Mouse (Mus musculus): ENCODE data around the gene Ugt2a1. TPM values are rescaled to one million over a fixed set of nuclear protein-coding genes. Genes with fewer than 3 reads are reported as not detected.
"Not testable (repeated sequence)": the region's sequence is repeated elsewhere in the genome, so short reads cannot be mapped to it uniquely, and the experiment has no call there.

The Ugt2a1 gene
- not detected in 2 replicates for total RNA-seq (2015; ENCODE audit: low replicate concordance)
- total RNA-seq (2017; ENCODE audit: low replicate concordance) = not detected in 2 replicates

DNA sequence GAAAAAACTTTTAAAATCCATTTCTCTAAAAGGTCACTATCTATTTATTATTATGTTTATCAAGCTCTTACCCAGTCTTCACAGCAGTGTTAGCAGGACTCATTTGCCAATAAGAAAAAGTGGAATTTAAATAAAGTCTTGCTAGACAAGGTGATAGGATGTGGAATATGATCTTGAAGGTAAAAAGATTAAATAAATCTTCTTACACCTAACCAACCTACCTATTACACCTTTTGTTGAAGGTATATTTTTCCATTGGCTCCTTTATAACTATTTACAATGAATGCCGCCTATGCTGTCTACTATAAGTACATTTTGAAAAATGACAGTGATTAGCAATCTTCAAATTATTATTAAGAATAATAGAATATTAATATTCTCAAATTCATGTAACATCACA is at the start of gene Ugt2a1:
Ugt2a1 (minus strand) TSS at position 101 of the 400 bp plus-strand sequence.
- ATAC-seq (replicated peaks; ENCODE audit: low FRiP score, poor library complexity, severe bottlenecking) = no peak

- ATAC-seq (replicated peaks; ENCODE audit: low FRiP score, poor library complexity, severe bottlenecking) = no peak
Observed at GRCm38 (mm10) chr5:87538111-87538510, 47.4 kb upstream of the Ugt2a1 start, which contains the start of gene Sult1b1. Sult1b1 (minus strand) TSS chr5:87538195.

- no peak for ATAC-seq (replicated peaks; ENCODE audit: low FRiP score, poor library complexity, severe bottlenecking)
Observed at GRCm38 (mm10) chr5:87535994-87536644, 45.4 kb upstream of the Ugt2a1 start.

- ATAC-seq (replicated peaks; ENCODE audit: low FRiP score, poor library complexity, severe bottlenecking) = no peak
Observed at GRCm38 (mm10) chr5:87532288-87532687, 41.6 kb upstream of the Ugt2a1 start.

- not testable (repeated sequence) for ATAC-seq (replicated peaks; ENCODE audit: low FRiP score, poor library complexity, severe bottlenecking)
Observed at GRCm38 (mm10) chr5:87523561-87523960, 32.9 kb upstream of the Ugt2a1 start.

DNA sequence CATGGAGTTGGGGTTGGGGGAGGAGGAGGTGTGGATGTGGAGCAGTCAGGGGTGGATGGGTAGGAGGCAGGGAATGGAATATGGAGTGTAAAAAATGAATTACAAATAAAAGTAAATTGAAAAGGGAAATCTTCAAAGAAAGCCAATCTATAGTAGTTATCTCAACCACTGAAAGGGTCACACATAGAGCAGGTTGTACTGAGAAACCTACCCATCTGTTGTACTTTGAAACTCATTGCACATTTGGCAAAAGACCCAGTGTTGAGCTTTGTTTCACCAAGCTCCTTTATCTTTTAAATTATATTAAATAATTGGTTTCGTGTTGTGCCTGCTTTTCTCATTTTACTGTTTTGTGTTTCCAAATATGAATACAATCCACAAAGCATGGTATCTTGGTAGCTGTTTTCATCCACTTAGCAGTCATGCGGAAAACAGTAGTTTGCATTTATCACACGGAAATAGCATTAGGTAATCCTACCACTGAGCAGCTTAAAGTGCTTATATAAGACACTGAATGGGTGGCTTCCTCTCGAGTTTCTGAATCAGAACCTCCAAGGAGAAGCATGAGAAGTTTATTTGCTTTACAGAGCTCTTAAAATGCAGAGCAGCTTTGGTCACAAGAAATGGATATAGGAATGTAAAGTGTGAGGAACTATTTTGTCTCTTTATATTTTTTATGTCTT is 15.2 kb upstream of the Ugt2a1 start:
- ATAC-seq (replicated peaks; ENCODE audit: low FRiP score, poor library complexity, severe bottlenecking) = no peak

DNA sequence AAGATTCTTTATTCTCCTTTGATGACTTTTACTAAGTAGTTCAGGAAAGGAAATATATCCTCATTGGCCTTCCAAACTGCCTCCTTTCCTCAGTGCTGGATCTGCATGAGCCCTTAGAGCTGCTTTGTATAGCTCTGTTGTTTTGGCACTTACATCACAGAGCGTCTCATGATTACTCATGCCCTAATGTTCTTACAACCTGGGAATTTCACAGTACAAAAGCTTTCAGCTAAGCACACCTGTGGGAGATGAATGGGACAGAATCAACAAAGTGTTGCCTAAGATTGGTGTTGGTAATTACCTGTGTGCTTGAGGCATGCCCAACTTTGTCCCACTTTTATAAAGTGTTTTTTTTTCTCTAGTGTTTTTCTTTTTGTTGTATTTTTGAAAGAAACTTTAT is 12.0 kb upstream of the Ugt2a1 start:
- no peak for ATAC-seq (replicated peaks; ENCODE audit: low FRiP score, poor library complexity, severe bottlenecking)

DNA sequence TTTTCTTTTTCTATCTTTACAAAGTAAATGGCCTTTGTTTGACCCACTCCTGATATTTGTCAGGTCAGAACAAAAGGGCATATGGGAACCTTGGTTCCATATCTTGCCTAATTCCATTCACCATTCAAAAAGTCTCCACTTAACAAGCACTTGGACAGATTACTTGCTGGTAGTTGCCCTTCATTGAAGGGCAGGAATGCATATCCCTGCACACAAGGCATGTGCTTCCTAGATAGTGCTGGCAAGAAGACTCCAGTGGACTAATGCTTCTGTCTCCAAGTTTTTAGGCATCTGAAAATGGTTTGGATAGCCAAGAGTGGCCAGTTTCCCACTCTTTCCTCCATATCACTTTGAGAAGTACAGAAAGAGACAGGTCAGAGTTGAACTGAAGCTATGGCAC is 8.7 kb upstream of the Ugt2a1 start:
- no peak for ATAC-seq (replicated peaks; ENCODE audit: low FRiP score, poor library complexity, severe bottlenecking)

DNA sequence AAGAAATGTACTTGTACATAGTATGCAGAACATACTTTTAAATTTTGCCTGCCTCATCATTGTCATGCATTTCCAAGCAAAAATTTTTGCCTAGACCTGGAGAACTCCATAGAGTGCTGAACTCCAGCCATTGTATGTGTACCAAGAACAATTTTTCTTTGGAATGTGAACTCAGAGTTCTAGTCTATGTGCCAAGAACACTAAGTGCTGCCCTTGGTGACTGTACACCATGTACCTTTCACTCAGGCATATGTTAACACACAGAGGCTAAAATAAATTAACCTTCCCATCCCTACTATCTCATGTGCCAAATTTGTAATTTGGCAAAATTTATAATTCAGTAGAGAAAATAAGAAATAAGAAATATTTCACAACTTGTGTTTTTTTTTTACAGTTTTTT is 8.3 kb upstream of the Ugt2a1 start:
- no peak for ATAC-seq (replicated peaks; ENCODE audit: low FRiP score, poor library complexity, severe bottlenecking)

DNA sequence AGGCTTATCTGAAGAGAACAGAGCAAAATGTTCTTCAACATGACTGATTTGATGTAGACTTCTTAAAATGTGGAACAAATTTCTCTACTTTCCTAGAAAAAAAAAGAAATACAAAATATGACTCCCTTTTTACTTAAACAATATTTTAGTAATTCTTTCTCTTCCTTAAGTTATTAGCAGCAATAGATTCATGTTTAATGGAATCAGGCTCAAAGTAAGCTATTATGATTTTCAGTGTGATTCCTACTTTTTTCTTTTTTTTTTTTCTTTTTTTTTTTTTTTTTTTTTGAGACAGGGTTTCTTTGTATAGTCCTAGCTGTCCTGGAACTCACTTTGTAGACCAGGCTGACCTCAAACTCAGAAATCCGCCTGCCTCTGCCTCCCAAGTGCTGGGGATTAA is 4.0 kb downstream of the Ugt2a1 start, which contains the start of gene Gm43638:
Gm43638 (minus strand) TSS at position 101 of the 400 bp plus-strand sequence.
- not testable (repeated sequence) for ATAC-seq (replicated peaks; ENCODE audit: low FRiP score, poor library complexity, severe bottlenecking)

GRCm38 (mm10) chr5:87482160-87482559 is 8.5 kb downstream of the Ugt2a1 start, which contains the start of gene Ugt2a2:
Ugt2a2 (minus strand) TSS chr5:87482260.
- no peak for ATAC-seq (replicated peaks; ENCODE audit: low FRiP score, poor library complexity, severe bottlenecking)

DNA sequence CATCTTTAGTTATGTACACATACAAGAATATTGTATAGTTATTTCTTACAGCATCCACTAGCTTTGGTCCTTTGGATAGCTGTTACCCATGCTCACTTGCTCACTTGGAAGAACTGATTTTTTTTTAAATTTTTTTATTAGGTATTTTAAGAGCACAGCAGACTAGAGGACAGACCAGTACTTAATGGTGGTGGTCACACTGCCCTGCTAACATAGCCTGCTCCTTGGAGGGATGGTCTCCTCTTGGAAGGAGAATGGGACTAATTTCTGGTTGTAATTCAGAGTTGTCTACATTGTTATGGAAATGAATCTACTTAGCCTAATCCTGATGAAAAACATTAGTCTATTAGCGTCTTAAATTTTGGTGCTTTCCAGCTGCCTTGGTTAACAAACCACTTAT is 31.9 kb downstream of the Ugt2a1 start:
- ATAC-seq (replicated peaks; ENCODE audit: low FRiP score, poor library complexity, severe bottlenecking) = no peak

DNA sequence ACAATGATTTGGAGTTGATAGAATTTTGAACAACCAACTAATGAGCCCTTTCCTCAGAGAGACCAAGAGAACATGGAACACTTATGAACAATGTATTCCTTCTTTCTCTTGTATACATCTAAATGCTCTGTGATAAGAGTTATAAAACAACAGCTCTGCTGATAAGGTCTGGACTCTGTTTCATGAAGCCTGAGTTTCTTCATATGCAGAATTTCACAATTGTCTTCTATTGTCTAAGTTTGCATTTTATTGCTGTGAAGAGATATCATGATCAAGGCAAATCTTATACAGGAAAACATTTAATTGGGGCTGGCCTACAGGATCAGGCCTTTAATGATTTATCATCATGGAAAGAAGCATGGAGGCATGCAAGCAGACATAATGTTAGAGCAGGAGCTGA is 33.0 kb downstream of the Ugt2a1 start:
- no peak for ATAC-seq (replicated peaks; ENCODE audit: low FRiP score, poor library complexity, severe bottlenecking)

DNA sequence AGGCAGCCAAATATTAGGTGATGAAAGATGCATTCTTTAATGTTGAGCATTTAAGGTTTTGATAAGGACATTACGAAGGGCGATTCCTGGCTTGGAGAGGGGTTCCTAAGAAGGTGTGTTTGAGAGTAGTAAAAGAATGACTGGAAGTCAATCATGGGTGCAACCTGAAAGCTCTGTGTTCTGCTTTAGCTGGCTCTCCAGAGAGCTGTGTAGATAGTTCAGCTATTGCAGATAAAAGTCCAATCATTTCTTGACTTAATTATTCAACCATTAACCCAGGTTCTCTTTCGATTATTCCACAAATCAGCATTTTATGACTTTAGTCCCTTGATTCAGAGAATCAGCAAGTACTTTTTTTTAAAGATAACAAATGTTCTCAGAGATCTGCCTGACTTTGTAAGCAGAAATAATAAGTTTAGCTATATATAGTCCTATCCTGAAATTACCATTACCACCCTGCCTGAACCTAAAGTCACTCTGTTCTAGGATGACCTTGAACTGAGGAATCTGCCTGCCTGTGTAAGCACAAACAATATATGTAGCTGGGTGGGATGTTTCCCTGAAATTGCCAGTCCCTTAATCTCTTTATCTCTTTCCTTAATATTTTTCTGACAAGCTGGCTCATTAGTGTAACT is 34.3 kb downstream of the Ugt2a1 start:
- ATAC-seq (replicated peaks; ENCODE audit: low FRiP score, poor library complexity, severe bottlenecking) = no peak

GRCm38 (mm10) chr5:87455519-87455918 is 35.2 kb downstream of the Ugt2a1 start:
- ATAC-seq (replicated peaks; ENCODE audit: low FRiP score, poor library complexity, severe bottlenecking) = no peak

DNA sequence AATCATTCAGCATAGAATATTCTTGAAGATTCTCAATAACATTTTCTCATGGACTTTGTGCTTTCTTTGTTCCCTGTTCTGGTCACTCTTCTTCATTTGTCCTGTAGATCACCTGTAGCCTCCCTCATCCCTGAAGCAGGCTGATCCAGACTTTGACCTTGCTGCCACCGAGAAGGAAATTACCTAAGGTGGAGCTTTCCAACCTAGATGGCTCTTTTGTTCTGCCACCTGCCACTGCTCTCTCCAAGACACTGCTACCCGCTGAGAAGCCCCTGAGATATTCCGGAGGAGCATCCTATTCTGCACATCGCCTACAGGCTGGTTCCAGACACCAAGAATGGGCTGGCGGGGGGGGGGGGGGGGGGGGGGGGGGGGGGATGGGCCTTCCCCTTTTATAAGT is 38.2 kb downstream of the Ugt2a1 start:
- ATAC-seq (replicated peaks; ENCODE audit: low FRiP score, poor library complexity, severe bottlenecking) = not testable (repeated sequence)

- ATAC-seq (replicated peaks; ENCODE audit: low FRiP score, poor library complexity, severe bottlenecking) = no peak
Observed at GRCm38 (mm10) chr5:87436264-87436663, 54.4 kb downstream of the Ugt2a1 start.

GRCm38 (mm10) chr5:87425676-87426075 is 65.0 kb downstream of the Ugt2a1 start:
- ATAC-seq (replicated peaks; ENCODE audit: low FRiP score, poor library complexity, severe bottlenecking) = no peak

DNA sequence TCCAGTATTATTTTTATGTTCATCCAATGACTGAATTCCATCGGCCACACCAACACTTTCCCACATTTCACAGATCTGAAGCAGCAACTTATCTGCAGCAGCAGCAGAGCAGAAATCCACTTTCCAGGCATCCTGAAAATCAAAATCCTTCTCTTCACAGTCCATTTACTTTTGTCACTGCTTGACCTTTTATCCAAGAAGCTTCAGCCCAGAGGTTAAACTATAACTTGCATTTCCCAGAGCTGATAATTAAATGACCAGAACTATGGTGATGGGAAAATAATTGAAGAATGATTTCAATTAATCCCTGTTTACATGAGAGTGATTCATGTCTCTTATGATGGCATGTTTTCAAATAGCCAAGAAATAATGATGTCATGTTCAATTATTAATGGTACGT is 66.6 kb downstream of the Ugt2a1 start, which contains the start of gene Ugt2b38:
Ugt2b38 (minus strand) TSS at position 163 of the 400 bp plus-strand sequence.
- ATAC-seq (replicated peaks; ENCODE audit: low FRiP score, poor library complexity, severe bottlenecking) = not testable (repeated sequence)

Data from erythroid progenitor cell, adult 5-6 weeks (primary cell).